Mouse (Mus musculus) adrenal gland, adult (tissue): ENCODE data around the gene Dedd.

ENCODE experiments used
- DNase-seq, 2 experiments: peaks; one replicate each; pipeline ENCODE4 v3.0.0; 2022 to 2023; ENCODE audit warnings: low spot score in 1 of 2; ENCODE audit not compliant: inconsistent age in 2 of 2

The Dedd gene

DNA sequence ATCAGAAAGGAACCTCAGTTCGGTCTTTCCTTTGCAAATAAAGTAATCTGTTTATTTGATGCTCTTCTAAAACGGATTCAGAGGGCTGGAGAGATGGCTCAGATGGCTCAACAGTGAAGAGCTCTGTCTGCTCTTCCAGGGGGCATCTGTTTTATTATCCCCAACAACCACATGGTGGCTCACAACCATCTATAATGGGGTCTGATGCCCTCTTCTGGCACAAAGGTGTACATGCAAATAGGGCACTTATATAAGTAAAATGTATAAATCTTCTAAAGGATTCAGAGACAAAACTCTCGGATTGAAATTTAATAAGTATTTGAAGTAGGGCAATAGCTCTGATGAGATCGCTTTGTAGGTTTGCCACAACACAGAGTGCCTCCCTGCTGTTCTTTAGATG, 29.5 kb downstream of the Dedd start:
- peak in 1 of 2 experiments; percentile 67 for DNase-seq

- no peak for DNase-seq
Measured at GRCm38 (mm10) chr1:171360253-171360652, 31.3 kb downstream of the Dedd start.

GRCm38 (mm10) chr1:171360656-171361055, 31.7 kb downstream of the Dedd start, which contains the start of gene Klhdc9:
Gene Klhdc9, minus strand, starts transcription at chr1:171360798.
- DNase-seq = peak; percentile 93 to 95

- peak; percentile 74 to 91 for DNase-seq
Measured at GRCm38 (mm10) chr1:171361106-171362103, 32.5 kb downstream of the Dedd start.

GRCm38 (mm10) chr1:171365934-171366333, 37.0 kb downstream of the Dedd start:
- DNase-seq = no peak

DNA sequence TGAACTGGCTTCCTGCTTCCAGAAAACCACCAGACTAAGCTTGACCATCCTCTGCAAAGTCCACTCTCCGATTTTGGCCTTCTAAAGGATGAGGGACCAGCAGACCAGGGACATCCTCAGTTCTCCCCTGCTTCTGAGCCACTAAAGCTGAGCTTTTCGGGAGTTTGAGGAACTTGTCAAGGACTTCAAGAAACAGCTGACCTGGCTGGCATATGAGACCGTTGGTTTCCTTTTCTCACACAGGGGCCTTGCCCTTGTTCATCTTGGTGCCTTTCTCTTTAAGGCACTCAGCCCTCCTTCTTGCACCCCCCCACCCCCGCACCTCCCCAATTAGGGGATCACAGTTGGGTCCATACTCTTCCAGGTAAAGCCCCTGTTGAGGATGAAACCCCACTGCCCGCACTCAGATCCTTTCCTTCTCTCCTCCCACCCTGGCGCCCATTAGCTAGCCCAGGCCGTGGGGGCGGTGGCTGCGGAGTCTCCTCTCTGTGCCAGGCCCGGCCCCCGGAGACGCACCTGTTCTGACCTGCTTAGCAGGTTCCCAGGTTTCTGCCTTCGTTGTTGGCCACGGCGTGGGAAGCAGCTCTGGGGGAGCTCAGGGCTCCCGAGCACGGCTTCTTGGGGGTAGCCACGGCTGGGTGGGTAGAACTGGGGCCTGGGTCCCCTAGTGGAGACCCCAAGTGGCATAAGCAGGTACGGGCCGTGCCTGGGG, 41.1 kb downstream of the Dedd start, which contains the start of gene Nectin4:
Nectin4 (plus strand) TSS at position 255 of the 712 bp plus-strand sequence.
- no peak for DNase-seq

GRCm38 (mm10) chr1:171372880-171373279, 43.9 kb downstream of the Dedd start:
- DNase-seq = no peak

GRCm38 (mm10) chr1:171373946-171374345, 45.0 kb downstream of the Dedd start:
- DNase-seq = no peak

GRCm38 (mm10) chr1:171375646-171376097, 46.7 kb downstream of the Dedd start:
- peak in 1 of 2 experiments; percentile 30 for DNase-seq

DNA sequence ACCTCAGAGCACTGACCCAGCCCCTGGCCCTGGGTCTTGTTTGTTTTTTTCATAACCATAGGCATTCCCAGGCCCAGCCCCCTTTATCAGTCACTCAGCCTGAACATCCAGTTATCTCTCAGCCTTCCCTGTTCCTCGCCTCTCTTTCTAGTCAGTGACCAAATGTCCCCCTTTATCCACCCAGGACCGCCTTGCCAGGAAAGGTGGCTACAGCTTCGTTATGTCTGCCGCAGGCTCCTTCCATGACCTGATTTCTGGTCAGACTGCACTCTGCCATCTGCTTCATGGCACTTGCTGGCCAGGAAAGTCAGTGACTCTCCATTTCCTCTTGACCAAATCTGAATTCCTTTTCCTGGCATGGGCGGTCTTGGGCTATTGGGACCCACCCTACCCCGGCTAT, 49.4 kb downstream of the Dedd start:
- DNase-seq = no peak

DNA sequence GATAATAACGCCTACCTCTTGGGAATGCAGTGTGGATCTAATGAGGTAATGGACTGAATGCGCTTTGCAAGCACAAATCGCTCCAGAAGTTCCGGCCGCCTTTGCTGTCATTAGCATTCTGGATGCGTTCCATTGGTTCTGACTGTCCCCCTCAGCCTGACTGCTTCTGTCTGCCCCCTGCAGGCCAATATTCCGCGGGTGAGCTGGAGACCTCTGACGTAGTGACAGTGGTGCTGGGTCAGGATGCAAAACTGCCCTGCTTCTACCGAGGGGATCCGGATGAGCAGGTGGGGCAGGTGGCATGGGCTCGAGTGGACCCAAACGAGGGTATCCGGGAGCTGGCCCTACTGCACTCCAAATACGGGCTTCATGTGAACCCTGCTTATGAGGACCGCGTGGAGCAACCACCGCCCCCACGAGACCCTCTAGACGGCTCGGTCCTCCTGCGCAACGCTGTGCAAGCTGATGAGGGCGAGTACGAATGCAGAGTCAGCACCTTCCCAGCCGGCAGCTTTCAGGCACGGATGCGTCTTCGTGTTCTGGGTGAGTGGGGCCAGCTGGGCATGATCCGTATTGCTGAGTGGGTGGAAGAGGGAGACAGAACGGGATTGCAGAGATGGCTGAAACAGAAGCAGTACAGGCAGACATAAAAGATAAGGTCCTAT, 51.1 kb downstream of the Dedd start:
- peak; percentile 77 to 90 for DNase-seq

DNA sequence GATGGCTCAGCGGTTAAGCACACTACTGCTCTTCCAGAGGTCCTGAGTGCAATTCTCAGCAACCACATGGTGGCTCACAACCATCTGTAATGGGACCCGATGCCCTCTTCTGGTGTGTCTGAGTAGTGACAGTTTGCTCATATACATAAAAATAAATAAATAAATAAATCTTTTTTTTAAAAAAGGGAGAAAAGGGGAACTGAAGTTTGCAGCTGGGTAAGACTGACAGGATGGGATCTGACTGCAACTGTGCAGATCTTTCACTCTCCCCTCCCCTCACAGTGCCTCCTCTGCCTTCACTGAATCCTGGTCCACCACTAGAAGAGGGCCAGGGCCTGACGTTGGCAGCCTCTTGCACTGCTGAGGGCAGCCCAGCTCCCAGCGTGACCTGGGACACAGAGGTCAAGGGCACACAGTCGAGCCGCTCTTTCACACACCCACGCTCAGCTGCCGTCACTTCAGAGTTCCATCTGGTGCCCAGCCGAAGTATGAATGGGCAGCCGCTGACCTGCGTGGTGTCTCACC, 53.2 kb downstream of the Dedd start:
- no peak for DNase-seq

- peak in 1 of 2 experiments; percentile 14 for DNase-seq
Measured at GRCm38 (mm10) chr1:171384361-171384760, 55.4 kb downstream of the Dedd start.

- peak in 1 of 2 experiments; percentile 16 for DNase-seq
Measured at GRCm38 (mm10) chr1:171385171-171385570, 56.2 kb downstream of the Dedd start.

- peak in 1 of 2 experiments; percentile 14 for DNase-seq
Measured at GRCm38 (mm10) chr1:171387099-171387498, 58.2 kb downstream of the Dedd start.

DNA sequence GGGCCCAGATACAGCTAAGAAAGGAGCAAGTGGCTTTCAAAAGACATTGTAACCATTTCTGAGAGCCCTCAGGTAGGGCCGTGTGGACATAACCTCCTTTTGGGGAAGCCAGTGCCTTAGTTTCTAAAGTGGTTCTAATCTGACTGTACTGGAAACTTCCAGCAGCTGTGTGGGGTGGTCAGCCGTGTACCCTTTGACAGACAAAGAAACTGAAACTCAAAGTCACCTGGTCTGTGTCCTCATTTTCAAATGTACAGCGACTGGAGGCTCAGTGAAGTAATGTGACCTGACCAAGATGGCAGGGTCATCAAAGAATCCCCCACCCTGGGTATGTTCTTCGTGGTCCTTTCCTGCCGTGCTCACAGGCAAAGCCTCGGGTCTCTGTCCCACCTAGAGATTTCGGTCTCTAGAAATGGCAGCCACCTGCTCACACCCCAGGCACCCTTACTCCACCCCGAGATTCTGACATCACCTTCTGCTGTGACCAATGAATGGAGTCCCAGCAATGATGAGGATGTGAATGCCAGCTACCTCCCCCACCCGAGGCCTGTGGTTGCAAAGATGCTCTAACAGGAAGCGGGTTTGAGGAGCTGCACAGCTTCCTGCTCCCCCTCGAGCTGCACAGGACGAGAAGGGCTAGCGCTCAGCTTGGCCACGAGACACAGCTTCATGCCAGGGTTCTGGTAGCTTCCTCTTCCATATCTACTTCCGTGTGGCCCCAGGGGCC, 59.6 kb downstream of the Dedd start, which contains the start of gene Arhgap30:
Arhgap30 (plus strand) TSS at position 579 of the 727 bp plus-strand sequence.
- DNase-seq = peak; percentile 50 to 63

DNA sequence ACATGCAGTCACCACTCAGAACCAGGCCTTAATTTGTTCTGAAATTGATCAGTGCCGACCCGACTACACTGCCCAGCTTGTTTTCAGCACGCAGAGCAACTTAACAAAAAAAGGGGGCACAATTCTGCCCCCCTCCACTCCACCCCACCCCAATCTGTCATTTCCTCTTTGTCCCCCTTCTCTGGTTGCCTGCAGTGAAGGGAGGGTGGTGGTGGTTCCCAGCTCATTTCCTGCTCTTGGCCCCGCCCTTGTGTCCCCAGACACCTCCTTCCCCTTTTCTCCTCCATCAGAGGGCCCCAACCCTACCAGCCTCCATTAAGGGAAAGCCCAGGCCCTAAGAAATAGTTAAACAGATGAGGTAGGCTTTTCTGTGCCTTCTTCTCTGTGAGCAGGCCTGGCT, 61.2 kb downstream of the Dedd start:
- DNase-seq = no peak
